Mouse (Mus musculus) embryonic facial prominence, embryonic 10.5 days (tissue): ENCODE measurements at regions not wholly inside any gene's neighbourhood (a gene's known extent, or its start where the extent isn't known, plus 50 kb on each side); places are given as distances from the start of the nearest gene placed in this dataset.

ENCODE experiments used
- DNase-seq: peaks from one replicate; pipeline ENCODE4 v3.0.0-alpha.2; 2017; ENCODE audit warnings: low spot score
- H3K27ac ChIP-seq: fragments of 300-500 bp; sonication (generic); replicated peaks from 2 replicates; pipeline ENCODE4 v1.5.1; 2016; ENCODE audit warnings: mild to moderate bottlenecking
- H3K27me3 ChIP-seq: fragments of 300-500 bp; sonication (generic); replicated peaks from 2 replicates; pipeline ENCODE4 v1.6.1; 2016; ENCODE audit warnings: low read depth, mild to moderate bottlenecking; ENCODE audit not compliant: poor library complexity, severe bottlenecking
- H3K36me3 ChIP-seq: fragments of 300-500 bp; sonication (generic); replicated peaks from 2 replicates; pipeline ENCODE4 v1.6.1; 2016; ENCODE audit warnings: mild to moderate bottlenecking, moderate library complexity
- H3K4me1 ChIP-seq: fragments of 300-500 bp; sonication (generic); 2 replicates; pipeline ENCODE4 v1.6.1; 2016
- H3K4me3 ChIP-seq: fragments of 300-500 bp; sonication (generic); 2 replicates; pipeline ENCODE4 v1.5.1; 2016; ENCODE audit warnings: mild to moderate bottlenecking, moderate library complexity
- H3K9me3 ChIP-seq: fragments of 300-500 bp; sonication (generic); 2 replicates; pipeline ENCODE4 v1.6.1; 2016; ENCODE audit warnings: mild to moderate bottlenecking
- WGBS: fragments of 180-500 bp; shearing (Covaris S2); methylation state at CpG from one replicate; pipeline ENCODE4 v1.1.7; 2016; 5-methylcytosine and 5-hydroxymethylcytosine counted together

GRCm38 (mm10) chr2:170253681-170254440, 106.0 kb upstream of the Zfp217 start:
- H3K9me3 ChIP-seq, result no peaks in the 10 kb centered on the region
- H3K4me1 ChIP-seq, result 0 out of 2 replicates have a peak, but pooled peaks cover 3% of the 10 kb centered on the region
- H3K27ac ChIP-seq, result no peak overlapping the region
- no peak for DNase-seq
- no peaks in the 10 kb centered on the region for H3K36me3 ChIP-seq
- H3K4me3 ChIP-seq, result no peak overlapping the region
- no peaks in the 10 kb centered on the region for H3K27me3 ChIP-seq
- 83% methylated on average over 9 of the region's 9 CpGs for WGBS

GRCm38 (mm10) chr2:170252255-170253034, 104.5 kb upstream of the Zfp217 start:
- Histone ChIP-seq H3K9me3 (no peaks in the 10 kb centered on the region), H3K4me3 (no peak overlapping the region), H3K4me1 (0 out of 2 replicates have a peak, but pooled peaks cover 3% of the 10 kb centered on the region), H3K36me3 (no peaks in the 10 kb centered on the region), H3K27me3 (no peaks in the 10 kb centered on the region), H3K27ac (no peak overlapping the region; the same call in 1 of the 2 replicates)
- DNase-seq, result no peak
- WGBS, result 70% methylated on average over 14 of the region's 14 CpGs

- peaks cover 15% of the 10 kb centered on the region for H3K27me3 ChIP-seq
- H3K36me3 ChIP-seq, result no peaks in the 10 kb centered on the region
- 95% methylated on average over 2 of the region's 2 CpGs for WGBS
Observed at GRCm38 (mm10) chr2:170250680-170251079, 102.8 kb upstream of the Zfp217 start.

GRCm38 (mm10) chr2:170247702-170248445, 100.0 kb upstream of the Zfp217 start:
- Histone ChIP-seq H3K4me3 (no peak overlapping the region), H3K36me3 (no peaks in the 10 kb centered on the region), H3K27me3 (peaks cover 16% of the 10 kb centered on the region), H3K9me3 (no peaks in the 10 kb centered on the region), H3K4me1 (peaks cover 22% of the 10 kb centered on the region), H3K27ac (no peak overlapping the region)
- no peak for DNase-seq
- 66% methylated on average over 11 of the region's 11 CpGs for WGBS

More at GRCm38 (mm10) chr2:170250680-170251079, 102.8 kb upstream of the Zfp217 start:
- no peaks in the 10 kb centered on the region for H3K9me3 ChIP-seq
- no peak overlapping the region for H3K4me3 ChIP-seq
- H3K27ac ChIP-seq, result no peak overlapping the region
- no peak for DNase-seq
- peaks cover 14% of the 10 kb centered on the region for H3K4me1 ChIP-seq

- peaks cover 18% of the 10 kb centered on the region for H3K4me1 ChIP-seq
- no peak overlapping the region for H3K27ac ChIP-seq
- DNase-seq, result no peak
- no peaks in the 10 kb centered on the region for H3K36me3 ChIP-seq
- 33% methylated on average over 12 of the region's 12 CpGs for WGBS
- H3K27me3 ChIP-seq, result peaks cover 16% of the 10 kb centered on the region
- H3K9me3 ChIP-seq, result no peaks in the 10 kb centered on the region
- no peak overlapping the region for H3K4me3 ChIP-seq
Observed at GRCm38 (mm10) chr2:170245637-170246341, 97.9 kb upstream of the Zfp217 start.

- Histone ChIP-seq H3K36me3 (no peaks in the 10 kb centered on the region), H3K27ac (no peak overlapping the region), H3K9me3 (no peaks in the 10 kb centered on the region), H3K27me3 (peaks cover 16% of the 10 kb centered on the region), H3K4me3 (no peak overlapping the region), H3K4me1 (peaks cover 18% of the 10 kb centered on the region)
- no peak for DNase-seq
- WGBS, result 81% methylated on average over 4 of the region's 4 CpGs
Observed at GRCm38 (mm10) chr2:170244108-170244507, 96.2 kb upstream of the Zfp217 start.

- H3K27me3 ChIP-seq, result no peaks in the 10 kb centered on the region
- H3K27ac ChIP-seq, result no peak overlapping the region
- no peaks in the 10 kb centered on the region for H3K36me3 ChIP-seq
- WGBS, result 89% methylated on average over 1 of the region's 1 CpGs
- H3K4me3 ChIP-seq, result no peak overlapping the region
- peaks cover 11% of the 10 kb centered on the region for H3K4me1 ChIP-seq
- DNase-seq, result no peak
- no peaks in the 10 kb centered on the region for H3K9me3 ChIP-seq
Observed at GRCm38 (mm10) chr2:170237959-170238358, 90.1 kb upstream of the Zfp217 start.

- no peak for DNase-seq
- H3K4me1 ChIP-seq, result peaks cover 11% of the 10 kb centered on the region
- WGBS, result 81% methylated on average over 4 of the region's 4 CpGs
- H3K36me3 ChIP-seq, result no peaks in the 10 kb centered on the region
- H3K27ac ChIP-seq, result no peak overlapping the region
- no peaks in the 10 kb centered on the region for H3K9me3 ChIP-seq
- H3K27me3 ChIP-seq, result no peaks in the 10 kb centered on the region
- H3K4me3 ChIP-seq, result no peak overlapping the region
Observed at GRCm38 (mm10) chr2:170233426-170233825, 85.5 kb upstream of the Zfp217 start.

- no peak for DNase-seq
- Histone ChIP-seq H3K4me3 (no peak overlapping the region), H3K36me3 (no peaks in the 10 kb centered on the region), H3K4me1 (peaks cover 5% of the 10 kb centered on the region; the same call in 1 of the 2 replicates), H3K27me3 (no peaks in the 10 kb centered on the region), H3K9me3 (no peaks in the 10 kb centered on the region), H3K27ac (no peak overlapping the region)
- 87% methylated on average over 8 of the region's 8 CpGs for WGBS
Observed at GRCm38 (mm10) chr2:170229461-170230080, 81.7 kb upstream of the Zfp217 start.

- Histone ChIP-seq H3K27me3 (no peaks in the 10 kb centered on the region), H3K27ac (no peak overlapping the region), H3K4me3 (no peak overlapping the region), H3K36me3 (no peaks in the 10 kb centered on the region), H3K4me1 (peaks cover 10% of the 10 kb centered on the region), H3K9me3 (no peaks in the 10 kb centered on the region)
- WGBS, result 93% methylated on average over 10 of the region's 10 CpGs
- DNase-seq, result no peak
Observed at GRCm38 (mm10) chr2:170228318-170228994, 80.6 kb upstream of the Zfp217 start.

- 80% methylated on average over 7 of the region's 7 CpGs for WGBS
- peaks cover 52% of the 10 kb centered on the region for H3K4me1 ChIP-seq
- H3K36me3 ChIP-seq, result no peaks in the 10 kb centered on the region
- no peak overlapping the region for H3K4me3 ChIP-seq
- no peaks in the 10 kb centered on the region for H3K9me3 ChIP-seq
- DNase-seq, result no peak
- peak overlapping the region; percentile 44 for H3K27ac ChIP-seq
- H3K27me3 ChIP-seq, result no peaks in the 10 kb centered on the region
Observed at GRCm38 (mm10) chr2:170223872-170224271, 76.0 kb upstream of the Zfp217 start.
